Mouse (Mus musculus) fibroblast of lung, adult 2 months (primary cell): Measurements from ENCODE around the gene Frrs1.

Experiments used
- DNase-seq: peaks from one replicate; pipeline ENCODE4 v3.0.0-alpha.2; 2011; ENCODE audit warnings: low read depth

The Frrs1 gene

GRCm38 (mm10) chr3:116906596-116906995 lies 47.3 kb downstream of the Frrs1 start:
- DNase-seq: peak; percentile 0

- DNase-seq: no peak
Measured at GRCm38 (mm10) chr3:116914374-116914773, 55.1 kb downstream of the Frrs1 start.

- no peak for DNase-seq
Measured at GRCm38 (mm10) chr3:116914931-116915330, 55.7 kb downstream of the Frrs1 start.

GRCm38 (mm10) chr3:116917016-116917415 lies 57.8 kb downstream of the Frrs1 start:
- DNase-seq: no peak

GRCm38 (mm10) chr3:116921535-116921934 lies 62.3 kb downstream of the Frrs1 start:
- no peak for DNase-seq

- no peak for DNase-seq
Measured at GRCm38 (mm10) chr3:116923042-116923441, 63.8 kb downstream of the Frrs1 start.

GRCm38 (mm10) chr3:116928994-116929393 lies 69.7 kb downstream of the Frrs1 start:
- DNase-seq: no peak

- no peak for DNase-seq
Measured at GRCm38 (mm10) chr3:116933158-116933557, 73.9 kb downstream of the Frrs1 start.

GRCm38 (mm10) chr3:116936934-116937691 lies 77.8 kb downstream of the Frrs1 start:
- no peak for DNase-seq

- DNase-seq: no peak
Measured at GRCm38 (mm10) chr3:116940804-116941558, 81.7 kb downstream of the Frrs1 start.

- DNase-seq: no peak
Measured at GRCm38 (mm10) chr3:116941559-116942117, 82.4 kb downstream of the Frrs1 start.

GRCm38 (mm10) chr3:116942751-116943150 lies 83.5 kb downstream of the Frrs1 start:
- no peak for DNase-seq

- no peak for DNase-seq
Measured at GRCm38 (mm10) chr3:116943422-116943821, 84.2 kb downstream of the Frrs1 start.

- no peak for DNase-seq
Measured at GRCm38 (mm10) chr3:116946476-116946875, 87.2 kb downstream of the Frrs1 start.

GRCm38 (mm10) chr3:116950665-116951115 lies 91.4 kb downstream of the Frrs1 start:
- DNase-seq: peak; percentile 93

- no peak for DNase-seq
Measured at GRCm38 (mm10) chr3:116951489-116951888, 92.2 kb downstream of the Frrs1 start.

GRCm38 (mm10) chr3:116952242-116952899 lies 93.1 kb downstream of the Frrs1 start:
- DNase-seq: no peak

- no peak for DNase-seq
Measured at GRCm38 (mm10) chr3:116953366-116953765, 94.1 kb downstream of the Frrs1 start.

- peak; percentile 80 for DNase-seq
Measured at GRCm38 (mm10) chr3:116955061-116955460, 95.8 kb downstream of the Frrs1 start.
